Mouse (Mus musculus) inflammation-experienced regulatory T-cells, adult 16 weeks (primary cell): Measurements from ENCODE around the gene Rpl35. TPM values are rescaled to one million over a fixed set of nuclear protein-coding genes. Genes with fewer than 3 reads are reported as not detected.

Source experiments
- polyA plus RNA-seq: library from polyadenylated mRNA; unstranded; fragments of 100-300 nt; shearing (Covaris generic); gene quantifications from one replicate; pipeline ENCODE4 v1.2.1, GENCODE M21; 2017

Rpl35 gene
- 402 TPM for polyA plus RNA-seq

DNA sequence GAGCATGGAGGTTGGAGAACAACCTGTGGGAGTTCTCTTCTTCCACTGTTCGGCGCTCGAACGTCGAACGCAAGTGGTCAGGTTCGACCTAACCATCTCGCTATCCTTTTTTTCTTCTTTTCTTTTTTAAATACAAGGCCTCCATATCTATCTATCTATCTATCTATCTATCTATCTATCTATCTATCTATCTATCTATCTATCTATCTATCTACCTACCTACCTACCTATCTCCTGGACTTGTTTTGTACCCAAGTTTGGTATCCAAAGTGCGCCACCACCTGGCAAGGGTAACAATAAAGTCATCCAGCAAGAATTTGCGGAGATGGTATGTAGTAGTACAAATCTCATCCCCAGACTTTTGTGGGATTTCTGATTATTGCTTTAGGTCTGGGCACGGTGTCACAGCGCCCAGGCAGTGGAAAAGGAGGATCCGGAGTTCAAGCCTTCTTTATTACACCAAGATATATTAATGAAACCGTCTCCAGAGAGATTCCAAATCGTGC, at the start of gene Rpl35:
TSS of gene Rpl35 (minus strand) at position 51 of the 506 bp plus-strand sequence.

DNA sequence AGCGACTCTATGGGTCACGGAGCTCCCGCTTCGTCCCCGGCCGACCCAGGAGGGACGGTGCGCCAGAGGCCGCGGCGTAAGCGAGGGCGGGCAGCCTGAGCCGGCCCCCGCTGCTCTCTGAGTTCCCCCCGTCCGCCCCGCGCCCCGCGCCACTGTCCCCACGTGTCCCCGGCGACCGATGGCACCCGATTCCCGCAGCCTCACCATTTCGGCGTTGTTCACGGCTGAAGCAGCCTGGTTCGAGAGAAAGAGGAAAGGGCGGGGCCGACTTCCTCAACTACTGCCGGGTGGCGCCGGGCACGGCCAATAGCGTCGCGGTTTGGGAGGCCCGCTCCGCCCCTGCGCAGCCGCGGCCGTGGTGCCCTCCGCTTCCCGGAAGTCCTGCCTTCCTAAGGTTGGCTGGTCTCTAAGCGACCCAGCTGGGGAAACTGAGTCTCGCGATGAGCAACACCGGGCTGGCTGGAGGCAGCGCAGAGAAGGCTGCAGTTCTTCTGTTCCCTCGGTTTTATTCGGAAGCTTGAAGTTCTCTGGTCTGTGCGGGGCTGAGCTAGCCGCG, 466 bp downstream of the Rpl35 start, which contains the start of gene Arpc5l:
TSS of gene Arpc5l (plus strand) at position 469 of the 556 bp plus-strand sequence.

DNA sequence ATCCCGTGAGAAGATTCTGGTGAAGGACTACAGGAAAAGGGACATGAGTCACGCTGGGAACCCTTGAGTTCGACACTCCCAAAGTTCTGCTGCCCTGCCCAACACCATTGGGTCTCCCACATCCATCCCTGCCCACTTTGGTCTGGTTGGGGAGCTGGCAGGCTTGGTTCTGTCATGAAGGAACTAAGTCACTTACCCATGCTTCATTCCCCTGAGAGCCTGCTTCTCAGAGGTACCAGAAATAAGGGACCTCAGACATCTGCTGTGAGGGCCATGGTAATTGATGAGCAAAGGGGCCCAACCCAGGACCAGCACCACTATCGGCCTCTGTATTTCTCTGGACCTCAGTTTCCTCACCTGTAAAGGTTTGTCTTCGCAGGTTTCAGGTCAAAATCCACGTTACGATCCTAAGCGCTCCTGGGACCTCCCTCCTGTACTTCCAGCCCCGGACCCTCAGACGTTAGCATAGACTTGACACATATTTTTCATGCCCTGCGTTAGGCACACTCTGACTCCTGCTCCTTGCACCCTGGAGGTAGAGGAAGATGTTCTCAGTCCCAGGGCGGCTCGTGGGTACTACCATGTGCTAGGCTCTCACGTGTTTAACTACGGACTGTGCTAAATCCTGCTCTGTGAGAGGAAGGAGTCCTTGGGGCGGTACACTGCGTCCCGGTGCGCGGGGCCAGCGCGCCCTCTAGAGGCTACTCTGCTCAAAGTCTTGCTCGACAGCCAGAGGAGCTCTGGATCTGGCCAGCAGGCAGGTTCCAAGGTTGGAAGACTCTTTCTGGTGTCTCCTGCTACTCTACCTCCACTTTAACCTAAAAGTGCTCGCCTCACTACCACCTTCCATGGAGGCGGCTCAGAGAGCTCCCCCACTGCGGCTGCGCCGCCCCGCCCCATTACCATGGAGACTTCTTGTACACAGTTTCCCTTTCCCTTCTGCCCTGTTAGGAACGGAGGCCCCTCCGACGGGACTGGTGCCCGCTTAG, 7.7 kb downstream of the Rpl35 start, which contains the start of gene Wdr38:
TSS of gene Wdr38 (plus strand) at position 91 of the 989 bp plus-strand sequence.

Other genes starting within 250 kb of the Rpl35 start
- gene Nr6a1, start 77.9 kb downstream of the Rpl35 start, polyA plus RNA-seq: 1.2 TPM
- gene Olfml2a, start 73.6 kb downstream of the Rpl35 start, polyA plus RNA-seq: not detected
- 2.0 TPM for gene Wdr38, start 8.1 kb downstream of the Rpl35 start, polyA plus RNA-seq
- gene Arpc5l, start 276 bp downstream of the Rpl35 start, polyA plus RNA-seq: 244 TPM
- gene Golga1, start 59.9 kb upstream of the Rpl35 start, polyA plus RNA-seq: 50.8 TPM
- gene Scai, start 185.1 kb upstream of the Rpl35 start, polyA plus RNA-seq: 18.8 TPM
- 137 TPM for gene Ppp6c, start 220.8 kb upstream of the Rpl35 start, polyA plus RNA-seq